Mouse (Mus musculus): ENCODE results near the gene Mgat4e. TPM values are rescaled to one million over a fixed set of nuclear protein-coding genes. Genes with fewer than 3 reads are reported as not detected.

Mgat4e gene
- polyA plus RNA-seq, 1 experiment from 2014 or later: not detected

DNA sequence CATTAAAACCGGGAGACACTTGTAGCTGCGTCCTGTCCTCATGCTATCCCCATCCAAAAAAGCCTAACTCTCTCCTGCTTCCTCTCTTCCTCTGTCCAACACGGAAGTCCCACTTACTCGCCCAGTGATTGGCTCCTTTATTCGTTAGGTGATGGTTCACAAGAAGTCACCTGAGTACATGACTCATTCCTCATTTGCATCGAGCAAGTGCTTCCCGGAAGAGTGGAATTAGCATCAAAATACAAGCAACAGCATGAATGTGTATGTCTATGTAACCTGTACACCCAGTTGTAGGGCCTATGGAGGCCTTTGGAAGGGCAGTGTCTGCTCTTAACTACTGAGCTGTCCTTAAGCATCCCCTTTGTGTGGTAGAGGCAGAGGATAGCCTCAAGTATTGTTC is 57.2 kb downstream of the Mgat4e start:
- Histone ChIP-seq H3K36me3 (peaks cover 30% of the 10 kb centered on the region), H3K4me3 (no peak overlapping the region)
- 75% methylated on average over 7 of the region's 7 CpGs for WGBS

More for the DNA sequence above, 57.2 kb downstream of the Mgat4e start:
- Histone ChIP-seq H3K27me3 (replicated peaks) (no peaks in the 10 kb centered on the region), H3K9ac (no peak overlapping the region), H3K9me3 (replicated peaks) (no peaks in the 10 kb centered on the region), H3K4me2 (no peak overlapping the region), H3K27ac (ENCODE audit: poor library complexity, severe bottlenecking) (no peak overlapping the region), H3K4me1 (replicated peaks) (peaks cover 8% of the 10 kb centered on the region; the same call in 1 of the 2 replicates)
- no peak for ATAC-seq (ENCODE audit: insufficient number of reproducible peaks, low FRiP score)

Other genes starting within 250 kb of the Mgat4e start
- 17.1 and 17.3 TPM in 2 replicates for gene Ppfia4, start 216.8 kb downstream of the Mgat4e start, polyA plus RNA-seq (2016; fragmentation: Nextera tagmentation; extraction: Ambion mirVana)
- 67.6 and 73.8 TPM in 2 replicates for gene Tmem183a, start 187.7 kb downstream of the Mgat4e start, polyA plus RNA-seq (2016; fragmentation: Nextera tagmentation; extraction: Ambion mirVana)
- gene 4933406M09Rik, start 163.7 kb downstream of the Mgat4e start, polyA plus RNA-seq (2016; fragmentation: Nextera tagmentation; extraction: Ambion mirVana): not detected in 2 replicates
- gene Cyb5r1, start 144.1 kb downstream of the Mgat4e start, polyA plus RNA-seq (2016; fragmentation: Nextera tagmentation; extraction: Ambion mirVana): 37.6 and 38.8 TPM in 2 replicates
- 126 and 134 TPM in 2 replicates for gene Adipor1, start 134.3 kb downstream of the Mgat4e start, polyA plus RNA-seq (2016; fragmentation: Nextera tagmentation; extraction: Ambion mirVana)
- gene Klhl12, start 94.2 kb downstream of the Mgat4e start, polyA plus RNA-seq (2016; fragmentation: Nextera tagmentation; extraction: Ambion mirVana): 18.8 and 20.4 TPM in 2 replicates
- gene Rabif, start 55.0 kb downstream of the Mgat4e start, polyA plus RNA-seq (2016; fragmentation: Nextera tagmentation; extraction: Ambion mirVana): 32.2 and 32.8 TPM in 2 replicates
- gene Kdm5b, start 10.5 kb upstream of the Mgat4e start, polyA plus RNA-seq (2016; fragmentation: Nextera tagmentation; extraction: Ambion mirVana): 39.9 and 41.4 TPM in 2 replicates
- 0.23 and 0.86 TPM in 2 replicates for gene Syt2, start 97.0 kb upstream of the Mgat4e start, polyA plus RNA-seq (2016; fragmentation: Nextera tagmentation; extraction: Ambion mirVana)

Data from heart, embryonic 12.5 days (tissue).